Mouse (Mus musculus) heart, embryonic 14.5 days (tissue): Measurements from ENCODE around the gene Kidins220. TPM values are rescaled to one million over a fixed set of nuclear protein-coding genes. Genes with fewer than 3 reads are reported as not detected.
A peak's percentile ranks its signal among the peaks of the same experiment; 100 is the strongest.

Source experiments
- ATAC-seq: fragments of 200-750 bp; cut with Nextera tagmentation; 2 replicates; pipeline ENCODE4 v1.8.0; 2017; ENCODE audit warnings: low read depth, moderate TSS enrichment; ENCODE audit not compliant: insufficient number of reproducible peaks, insufficient read depth, low FRiP score
- H3K27ac ChIP-seq, 2 experiments: fragments of 200-500 bp in 1 of 2; fragments of 300-500 bp in 1 of 2; sonication (generic) in 1 of 2; replicated peaks in 1 of 2; 2 replicates each; pipeline ENCODE4 v1.5.1; 2012 to 2014; ENCODE audit warnings: low read depth in 2 of 2, low read length in 2 of 2, control low read depth in 1 of 2, mild to moderate bottlenecking in 1 of 2, mixed read lengths in 1 of 2; ENCODE audit not compliant: control insufficient read depth in 1 of 2, insufficient read depth in 1 of 2
- H3K27me3 ChIP-seq: fragments of 300-500 bp; sonication (generic); 2 replicates; pipeline ENCODE4 v1.6.1; 2014; ENCODE audit warnings: mild to moderate bottlenecking, low read length, control low read depth; ENCODE audit not compliant: control insufficient read depth, insufficient read depth
- H3K36me3 ChIP-seq: fragments of 300-500 bp; sonication (generic); 2 replicates; pipeline ENCODE4 v1.6.1; 2014; ENCODE audit warnings: mild to moderate bottlenecking, control low read depth, low read length, mixed read lengths; ENCODE audit not compliant: control insufficient read depth, insufficient read depth
- H3K4me1 ChIP-seq, 2 experiments: fragments of 200-500 bp in 1 of 2; fragments of 300-500 bp in 1 of 2; sonication (generic) in 1 of 2; 2 replicates each; pipeline ENCODE4 v1.6.1; 2012 to 2014; ENCODE audit warnings: low read length in 2 of 2, control low read depth in 1 of 2, mixed read lengths in 1 of 2; ENCODE audit not compliant: control insufficient read depth in 2 of 2, insufficient read depth in 2 of 2
- H3K4me2 ChIP-seq: fragments of 300-500 bp; sonication (generic); 2 replicates; pipeline ENCODE4 v1.6.1; 2014; ENCODE audit warnings: mild to moderate bottlenecking, low read length
- H3K4me3 ChIP-seq, 2 experiments: fragments of 200-500 bp in 1 of 2; fragments of 300-500 bp in 1 of 2; sonication (generic) in 1 of 2; 2 replicates each; pipeline ENCODE4 v1.5.1; 2012 to 2014; ENCODE audit warnings: low read length in 2 of 2, mild to moderate bottlenecking in 2 of 2, control low read depth in 1 of 2, low read depth in 1 of 2, moderate library complexity in 1 of 2; ENCODE audit not compliant: control insufficient read depth in 1 of 2, insufficient read depth in 1 of 2
- H3K9ac ChIP-seq: fragments of 300-500 bp; sonication (generic); 2 replicates; pipeline ENCODE4 v1.6.1; 2014; ENCODE audit warnings: mild to moderate bottlenecking, low read length
- H3K9me3 ChIP-seq: fragments of 300-500 bp; sonication (generic); 2 replicates; pipeline ENCODE4 v1.6.1; 2016; ENCODE audit warnings: low read length, control low read depth; ENCODE audit not compliant: control insufficient read depth
- WGBS: fragments of 180-500 bp; shearing (Covaris S2); extraction: QIAGEN DNeasy Blood & Tissue Kit; methylation state at CpG from one replicate; pipeline ENCODE4 v1.1.7; 2014; 5-methylcytosine and 5-hydroxymethylcytosine counted together
- polyA plus RNA-seq: library from polyadenylated mRNA; unstranded; fragments of >200 nt; fragmentation: Nextera tagmentation; extraction: Ambion mirVana; gene quantifications from 2 replicates; pipeline ENCODE4 v1.2.1, GENCODE M21; 2014

Kidins220 gene
- polyA plus RNA-seq, 1 experiment from 2014 or later: 50.1 TPM

- Histone ChIP-seq H3K4me2 (peak overlapping the region; percentile 94), H3K4me1 (peaks cover 15 to 21% of the 10 kb centered on the region in 2 experiments), H3K4me3 (peak overlapping the region; percentile 52 to 81), H3K9ac (peak overlapping the region; percentile 85), H3K36me3 (0 out of 2 replicates have a peak, but pooled peaks cover 2% of the 10 kb centered on the region), H3K9me3 (no peaks in the 10 kb centered on the region), H3K27ac (peak overlapping the region; percentile 94 to 97), H3K27me3 (no peaks in the 10 kb centered on the region)
- peak; percentile 77 for ATAC-seq
- WGBS: under 1% methylated on average over 61 of the region's 61 CpGs
These were observed 124.0 kb downstream of the Kidins220 start for GRCm38 (mm10) chr12:25098561-25099312.

GRCm38 (mm10) chr12:25099313-25099562, 124.5 kb downstream of the Kidins220 start:
- no peak for ATAC-seq
- WGBS: under 1% methylated on average over 9 of the region's 9 CpGs

GRCm38 (mm10) chr12:25099563-25100408, 125.1 kb downstream of the Kidins220 start:
- Histone ChIP-seq H3K27me3 (no peaks in the 10 kb centered on the region), H3K4me3 (peak overlapping the region; percentile 52 to 81), H3K4me2 (peak overlapping the region; percentile 94), H3K9ac (peak overlapping the region; percentile 85), H3K9me3 (no peaks in the 10 kb centered on the region), H3K27ac (peak overlapping the region; percentile 94 to 97), H3K4me1 (peaks cover 15 to 25% of the 10 kb centered on the region in 2 experiments), H3K36me3 (no peaks in the 10 kb centered on the region)
- ATAC-seq: no peak
- under 1% methylated on average over 38 of the region's 38 CpGs for WGBS

More at GRCm38 (mm10) chr12:25099313-25099562, 124.5 kb downstream of the Kidins220 start:
- peak overlapping the region; percentile 85 for H3K9ac ChIP-seq
- peak overlapping the region; percentile 52 to 81 for H3K4me3 ChIP-seq
- peak overlapping the region; percentile 94 to 97 for H3K27ac ChIP-seq
- H3K4me2 ChIP-seq: peak overlapping the region; percentile 94
- H3K4me1 ChIP-seq: peaks cover 15 to 21% of the 10 kb centered on the region in 2 experiments
- H3K9me3 ChIP-seq: no peaks in the 10 kb centered on the region
- no peaks in the 10 kb centered on the region for H3K36me3 ChIP-seq
- H3K27me3 ChIP-seq: no peaks in the 10 kb centered on the region

- Histone ChIP-seq H3K27ac (peak overlapping the region; percentile 94 to 97), H3K4me2 (peak overlapping the region; percentile 94), H3K9me3 (no peaks in the 10 kb centered on the region), H3K27me3 (no peaks in the 10 kb centered on the region), H3K4me1 (peaks cover 15 to 26% of the 10 kb centered on the region in 2 experiments), H3K4me3 (peak overlapping the region; percentile 52 to 81), H3K36me3 (no peaks in the 10 kb centered on the region), H3K9ac (peak overlapping the region; percentile 85)
- WGBS: under 1% methylated on average over 56 of the region's 59 CpGs
- ATAC-seq: no peak
These were observed 125.9 kb downstream of the Kidins220 start for GRCm38 (mm10) chr12:25100411-25101217.

GRCm38 (mm10) chr12:25101389-25101788, 126.7 kb downstream of the Kidins220 start:
- Histone ChIP-seq H3K9me3 (no peaks in the 10 kb centered on the region), H3K36me3 (no peaks in the 10 kb centered on the region), H3K4me2 (peak overlapping the region; percentile 94), H3K27ac (peak overlapping the region in 1 of 2 experiments; percentile 97; a peak in 2 of 4 replicates), H3K4me1 (peaks cover 15 to 26% of the 10 kb centered on the region in 2 experiments), H3K27me3 (no peaks in the 10 kb centered on the region), H3K9ac (peak overlapping the region; percentile 85), H3K4me3 (no peak overlapping the region)
- no peak for ATAC-seq
- WGBS: 32% methylated on average over 5 of the region's 5 CpGs

- 75% methylated on average over 6 of the region's 6 CpGs for WGBS
These were observed 129.2 kb downstream of the Kidins220 start for GRCm38 (mm10) chr12:25103911-25104310.

GRCm38 (mm10) chr12:25104541-25104940, 129.8 kb downstream of the Kidins220 start:
- Histone ChIP-seq H3K4me3 (no peak overlapping the region), H3K36me3 (no peaks in the 10 kb centered on the region), H3K4me2 (no peak overlapping the region), H3K9ac (no peak overlapping the region), H3K27ac (no peak overlapping the region), H3K4me1 (peaks cover 6 to 17% of the 10 kb centered on the region in 2 experiments; a peak in 3 of 4 replicates), H3K9me3 (no peaks in the 10 kb centered on the region), H3K27me3 (no peaks in the 10 kb centered on the region)
- no peak for ATAC-seq

More at GRCm38 (mm10) chr12:25103911-25104310, 129.2 kb downstream of the Kidins220 start:
- Histone ChIP-seq H3K27me3 (no peaks in the 10 kb centered on the region), H3K27ac (no peak overlapping the region), H3K4me3 (no peak overlapping the region), H3K9ac (no peak overlapping the region), H3K9me3 (no peaks in the 10 kb centered on the region), H3K4me2 (no peak overlapping the region), H3K4me1 (peaks cover 4 to 16% of the 10 kb centered on the region in 2 experiments; a peak in 3 of 4 replicates), H3K36me3 (no peaks in the 10 kb centered on the region)
- ATAC-seq: no peak
